ENCODE assay signal across 25 mouse cellular contexts in the genomic region with DNA sequence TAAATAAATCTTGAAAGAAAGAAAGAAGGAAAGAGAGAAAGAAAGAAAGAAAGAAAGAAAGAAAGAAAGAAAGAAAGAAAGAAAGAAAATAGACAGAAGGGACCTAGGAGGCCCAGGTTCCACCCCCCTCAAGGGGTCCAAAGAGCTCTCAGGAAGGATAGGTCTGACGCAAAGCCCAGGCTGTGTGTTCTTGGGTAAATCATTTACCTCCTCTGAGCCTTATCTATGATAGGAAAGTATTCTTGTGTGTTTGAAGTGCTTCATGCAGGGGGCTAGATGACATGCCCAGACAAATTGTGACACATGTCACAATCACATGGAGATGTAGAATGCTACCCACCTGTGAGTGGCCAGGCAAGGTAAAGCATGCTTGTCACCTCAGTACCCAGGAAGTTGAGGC. TPM values are rescaled to one million over a fixed set of nuclear protein-coding genes. Genes with fewer than 3 reads are reported as not detected.
DNase-seq lines count a peak whose midpoint lies in the region; ATAC-seq and TF ChIP-seq lines count a peak whose summit lies in the region.
"Had no signal": no experiment of that assay in that cellular context is flagged by ENCODE, and none has a peak within 500 bp of the region (broad histone marks: within the 10 kb centered on the region; RNA-seq: fewer than 3 reads in every experiment).

No protein-coding gene starts in this region.

- no peak overlapping the region for H3K9ac ChIP-seq in liver, embryonic 11.5 days (ENCODE audit: low read depth, low read length)
- no peak overlapping the region for H3K9ac ChIP-seq in liver, postnatal 0 days (replicated peaks)
- no peak overlapping the region for H3K9ac ChIP-seq in forebrain, embryonic 15.5 days (replicated peaks)
- H3K9ac ChIP-seq: forebrain, embryonic 13.5 days; forebrain, postnatal 0 days; hindbrain, embryonic 12.5 days had no signal

- H3K27me3 ChIP-seq in liver, embryonic 11.5 days (replicated peaks; ENCODE audit: control insufficient read depth, insufficient read depth, low read length) = no peaks in the 10 kb centered on the region; the same call in none of the 2 replicates
- H3K27me3 ChIP-seq in liver, postnatal 0 days (ENCODE audit: insufficient read depth, low read length) = no peaks in the 10 kb centered on the region
- H3K27me3 ChIP-seq in limb, embryonic 10.5 days (ENCODE audit: low read depth, poor library complexity, severe bottlenecking) = no peaks in the 10 kb centered on the region
- no peaks in the 10 kb centered on the region for H3K27me3 ChIP-seq in forebrain, embryonic 15.5 days
- H3K27me3 ChIP-seq: forebrain, embryonic 13.5 days; hindbrain, embryonic 12.5 days had no signal

- peak; percentile 3 for DNase-seq in liver, embryonic 11.5 days (ENCODE audit: low spot score)
- no peak for DNase-seq in liver, postnatal 0 days
- peak; percentile 12 for DNase-seq in testis, postnatal 10 days (ENCODE audit: low spot score)
- DNase-seq in testis, postnatal 14 days (ENCODE audit: low spot score) = no peak
- peak; percentile 12 for DNase-seq in limb, embryonic 10.5 days (ENCODE audit: low spot score)
- DNase-seq in kidney, postnatal 4 days = no peak
- DNase-seq: adrenal gland, postnatal 10 days; adrenal gland, postnatal 36 days; cerebellum, adult 18-20 months; cerebellum, adult 9-10 months; cerebellum, postnatal 14 days; forebrain, postnatal 0 days; gastrocnemius, adult 2 months; gastrocnemius, postnatal 14 days had no signal

- no peak overlapping the region for H3K4me3 ChIP-seq in liver, embryonic 11.5 days (ENCODE audit: low read depth, low read length)
- H3K4me3 ChIP-seq in liver, postnatal 0 days (ENCODE audit: low read depth, low read length) = no peak overlapping the region
- H3K4me3 ChIP-seq in limb, embryonic 10.5 days = no peak overlapping the region
- H3K4me3 ChIP-seq in forebrain, embryonic 15.5 days = no peak overlapping the region
- H3K4me3 ChIP-seq: forebrain, embryonic 10.5 days; forebrain, embryonic 13.5 days; gastrocnemius, adult 2 months; hindbrain, embryonic 12.5 days had no signal

- no peak for TF ChIP-seq CTCF in liver, postnatal 0 days (IDR thresholded peaks at IDR 0.05; ENCODE audit: low read depth)

- peaks cover 4% of the 10 kb centered on the region for H3K4me1 ChIP-seq in liver, embryonic 11.5 days (replicated peaks; ENCODE audit: control insufficient read depth, insufficient read depth, low read length)
- H3K4me1 ChIP-seq in liver, postnatal 0 days (ENCODE audit: insufficient read depth) = peaks cover 4% of the 10 kb centered on the region; the same call in 1 of the 2 replicates
- H3K4me1 ChIP-seq in limb, embryonic 10.5 days = no peaks in the 10 kb centered on the region
- H3K4me1 ChIP-seq in forebrain, embryonic 15.5 days = no peaks in the 10 kb centered on the region
- H3K4me1 ChIP-seq: forebrain, embryonic 13.5 days; hindbrain, embryonic 12.5 days had no signal

- no peak overlapping the region for H3K4me2 ChIP-seq in liver, embryonic 11.5 days
- no peak overlapping the region for H3K4me2 ChIP-seq in liver, postnatal 0 days (ENCODE audit: low read depth, low read length)
- H3K4me2 ChIP-seq in forebrain, embryonic 15.5 days (replicated peaks) = no peak overlapping the region
- H3K4me2 ChIP-seq: forebrain, embryonic 13.5 days; heart, embryonic 11.5 days; hindbrain, embryonic 12.5 days had no signal

- 74% methylated on average over 1 of the region's 1 CpGs for WGBS in liver, embryonic 11.5 days
- WGBS in liver, postnatal 0 days (ENCODE audit: insufficient replicate concordance) = 58% methylated on average over 1 of the region's 1 CpGs
- WGBS in limb, embryonic 10.5 days = 82% methylated on average over 1 of the region's 1 CpGs
- 95% methylated on average over 1 of the region's 1 CpGs for WGBS in forebrain, embryonic 15.5 days

- TF ChIP-seq EP300 in liver, postnatal 0 days (IDR thresholded peaks at IDR 0.05; ENCODE audit: low read depth) = no peak

- no peak for ATAC-seq in liver, embryonic 11.5 days (replicated peaks; ENCODE audit: low FRiP score)
- ATAC-seq in liver, postnatal 0 days = no peak
- ATAC-seq in forebrain, embryonic 15.5 days (replicated peaks) = no peak
- ATAC-seq: activated CD4-positive, CD25-positive, alpha-beta regulatory T cell, adult 4 months; forebrain, embryonic 13.5 days; forebrain, postnatal 0 days had no signal

- no peak overlapping the region for H3K27ac ChIP-seq in liver, embryonic 11.5 days (ENCODE audit: low read depth, low read length)
- H3K27ac ChIP-seq in liver, postnatal 0 days (ENCODE audit: low read depth) = no peak overlapping the region
- H3K27ac ChIP-seq in limb, embryonic 10.5 days = no peak overlapping the region
- H3K27ac ChIP-seq in forebrain, embryonic 15.5 days (replicated peaks) = no peak overlapping the region
- H3K27ac ChIP-seq: forebrain, embryonic 10.5 days; forebrain, embryonic 13.5 days; gastrocnemius, adult 2 months; hindbrain, embryonic 12.5 days had no signal

- no peaks in the 10 kb centered on the region for H3K9me3 ChIP-seq in liver, embryonic 11.5 days (ENCODE audit: control insufficient read depth, low read length)
- H3K9me3 ChIP-seq in liver, postnatal 0 days (ENCODE audit: low read length) = no peaks in the 10 kb centered on the region
- H3K9me3 ChIP-seq in limb, embryonic 10.5 days (replicated peaks) = no peaks in the 10 kb centered on the region
- no peaks in the 10 kb centered on the region for H3K9me3 ChIP-seq in forebrain, embryonic 15.5 days
- H3K9me3 ChIP-seq: forebrain, embryonic 13.5 days; hindbrain, embryonic 12.5 days had no signal

- H3K36me3 ChIP-seq in liver, embryonic 11.5 days (ENCODE audit: control insufficient read depth, insufficient read depth, low read length) = no peaks in the 10 kb centered on the region
- H3K36me3 ChIP-seq in liver, postnatal 0 days (replicated peaks; ENCODE audit: insufficient read depth, low read length) = no peaks in the 10 kb centered on the region
- no peaks in the 10 kb centered on the region for H3K36me3 ChIP-seq in limb, embryonic 10.5 days
- no peaks in the 10 kb centered on the region for H3K36me3 ChIP-seq in forebrain, embryonic 15.5 days
- H3K36me3 ChIP-seq: forebrain, embryonic 10.5 days; hindbrain, embryonic 12.5 days had no signal

RNA-seq across cellular contexts. Expression of a gene that starts 17.4 kb away (rescaled TPM):
- 19.2 and 21.3 TPM in 2 replicates for polyA plus RNA-seq in liver, embryonic 11.5 days (2014; fragmentation: Nextera tagmentation; extraction: Ambion mirVana)
- polyA plus RNA-seq in liver, postnatal 0 days (2015; fragmentation: Nextera tagmentation; extraction: Ambion mirVana) = 4.6 and 4.8 TPM in 2 replicates
- polyA plus RNA-seq in limb, embryonic 10.5 days (2016; fragmentation: Nextera tagmentation; extraction: Ambion mirVana) = 79.0 and 90.2 TPM in 2 replicates
- polyA plus RNA-seq in forebrain, embryonic 15.5 days (2015; fragmentation: Nextera tagmentation; extraction: Ambion mirVana) = 88.4 and 91.1 TPM in 2 replicates

RNA-seq across cellular contexts. Expression of a gene that starts 29.3 kb away (rescaled TPM):
- not detected in 2 replicates for polyA plus RNA-seq in liver, embryonic 11.5 days (2014; fragmentation: Nextera tagmentation; extraction: Ambion mirVana)
- not detected in 2 replicates for polyA plus RNA-seq in liver, postnatal 0 days (2015; fragmentation: Nextera tagmentation; extraction: Ambion mirVana)
- polyA plus RNA-seq in limb, embryonic 10.5 days (2016; fragmentation: Nextera tagmentation; extraction: Ambion mirVana) = not detected in 2 replicates
- not detected in 2 replicates for polyA plus RNA-seq in forebrain, embryonic 15.5 days (2015; fragmentation: Nextera tagmentation; extraction: Ambion mirVana)
- polyA plus RNA-seq: activated CD4-positive, CD25-positive, alpha-beta regulatory T cell, adult 4 months; embryonic facial prominence, embryonic 11.5 days; forebrain, embryonic 10.5 days; forebrain, embryonic 13.5 days; forebrain, postnatal 0 days; frontal cortex, adult 2 months; heart, embryonic 11.5 days; heart, postnatal 0 days; hindbrain, embryonic 12.5 days had no signal

RNA-seq across cellular contexts. Expression of a gene that starts 37.5 kb away (rescaled TPM):
- 181 and 183 TPM in 2 replicates for polyA plus RNA-seq in liver, embryonic 11.5 days (2014; fragmentation: Nextera tagmentation; extraction: Ambion mirVana)
- 68.2 and 71.3 TPM in 2 replicates for polyA plus RNA-seq in liver, postnatal 0 days (2015; fragmentation: Nextera tagmentation; extraction: Ambion mirVana)
- polyA plus RNA-seq in limb, embryonic 10.5 days (2016; fragmentation: Nextera tagmentation; extraction: Ambion mirVana) = 189 and 200 TPM in 2 replicates
- polyA plus RNA-seq in forebrain, embryonic 15.5 days (2015; fragmentation: Nextera tagmentation; extraction: Ambion mirVana) = 162 and 175 TPM in 2 replicates

RNA-seq across cellular contexts. Expression of a gene that starts 44.5 kb away (rescaled TPM):
- polyA plus RNA-seq in liver, embryonic 11.5 days (2014; fragmentation: Nextera tagmentation; extraction: Ambion mirVana) = 36.3 and 39.9 TPM in 2 replicates
- polyA plus RNA-seq in liver, postnatal 0 days (2015; fragmentation: Nextera tagmentation; extraction: Ambion mirVana) = 22.9 and 23.9 TPM in 2 replicates
- polyA plus RNA-seq in limb, embryonic 10.5 days (2016; fragmentation: Nextera tagmentation; extraction: Ambion mirVana) = 44.2 and 44.9 TPM in 2 replicates
- 43.7 and 46.2 TPM in 2 replicates for polyA plus RNA-seq in forebrain, embryonic 15.5 days (2015; fragmentation: Nextera tagmentation; extraction: Ambion mirVana)

RNA-seq across cellular contexts. Expression of a gene that starts 47.2 kb away (rescaled TPM):
- 0.44 TPM in 1 of 2 replicates, not detected in the other for polyA plus RNA-seq in liver, embryonic 11.5 days (2014; fragmentation: Nextera tagmentation; extraction: Ambion mirVana)
- polyA plus RNA-seq in liver, postnatal 0 days (2015; fragmentation: Nextera tagmentation; extraction: Ambion mirVana) = not detected in 2 replicates
- not detected in 2 replicates for polyA plus RNA-seq in limb, embryonic 10.5 days (2016; fragmentation: Nextera tagmentation; extraction: Ambion mirVana)
- 0.45 and 0.55 TPM in 2 replicates for polyA plus RNA-seq in forebrain, embryonic 15.5 days (2015; fragmentation: Nextera tagmentation; extraction: Ambion mirVana)
- polyA plus RNA-seq: activated CD4-positive, CD25-positive, alpha-beta regulatory T cell, adult 4 months; embryonic facial prominence, embryonic 11.5 days; embryonic facial prominence, embryonic 14.5 days; forebrain, embryonic 13.5 days; forebrain, postnatal 0 days; heart, embryonic 14.5 days had no signal

Comparison
In these comparisons a context has a peak if more than half of its experiments do, and no peak if none do; other contexts are left out.
1. DNase-seq: peak in liver, embryonic 11.5 days (single experiment), testis, postnatal 10 days (single experiment) and limb, embryonic 10.5 days (single experiment); none in liver, postnatal 0 days (single experiment), testis, postnatal 14 days (single experiment) and kidney, postnatal 4 days (0 of 2).